Mouse (Mus musculus) heart, postnatal 0 days (tissue): ENCODE results near the gene Hapln3.

Experiments
- CTCF ChIP-seq: IDR thresholded peaks from 2 replicates; pipeline ENCODE4 v1.5.1; 2016; ENCODE audit warnings: antibody characterized with exemption, control low read depth, low read depth
- EP300 ChIP-seq: IDR thresholded peaks from 2 replicates; pipeline ENCODE4 v1.6.1; 2016; ENCODE audit warnings: antibody characterized with exemption, low read depth

DNA sequence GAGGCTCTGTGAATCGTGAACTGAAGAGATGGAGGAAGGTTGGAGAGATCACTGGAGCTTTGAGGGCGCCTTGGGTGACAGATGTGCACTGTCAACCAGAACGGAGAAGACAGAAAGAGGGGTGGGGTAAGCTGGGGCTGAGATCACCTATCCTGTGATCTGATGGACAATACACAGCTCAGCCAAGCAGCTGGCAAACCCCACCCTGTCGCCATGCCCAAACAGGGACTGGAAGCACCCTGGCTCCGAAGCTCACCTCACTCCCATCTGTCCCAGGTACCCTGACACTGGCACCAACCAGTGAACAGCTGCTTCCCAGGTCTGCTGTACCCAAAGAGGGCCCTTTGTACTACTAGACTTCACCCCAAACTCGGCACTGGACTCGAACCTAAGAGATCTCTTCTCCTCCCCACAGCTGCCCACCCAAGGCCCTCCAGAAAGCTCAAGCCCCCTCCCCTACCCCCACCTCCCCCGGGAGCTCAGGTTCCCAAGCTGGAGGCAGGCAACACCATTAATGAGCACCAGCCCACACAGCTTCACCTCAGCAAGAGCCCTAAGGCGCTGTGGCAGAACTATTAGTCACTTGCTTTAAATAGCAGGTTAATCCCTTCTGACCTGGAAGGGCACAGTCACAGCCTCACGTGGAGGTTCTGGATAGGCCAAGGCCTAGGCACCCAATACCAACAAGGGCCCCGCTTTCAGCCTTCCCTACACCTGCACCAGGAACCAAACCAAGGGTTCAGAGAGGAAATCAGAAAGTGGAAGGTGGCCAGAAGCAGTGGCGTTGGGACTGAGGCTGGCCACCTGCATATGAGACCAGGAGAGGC is 16.4 kb upstream of the Hapln3 start:
- TF ChIP-seq CTCF (no peak), EP300 (no peak)
